Mouse (Mus musculus): ENCODE measurements around the gene Olfm3. TPM values are rescaled to one million over a fixed set of nuclear protein-coding genes. Genes with fewer than 3 reads are reported as not detected.
A peak's percentile ranks its signal among the peaks of the same experiment; 100 is the strongest.

Olfm3 gene
- 25.6 and 32.1 TPM in 2 replicates for polyA plus RNA-seq (2014; fragmentation: Nextera tagmentation; extraction: Ambion mirVana)

DNA sequence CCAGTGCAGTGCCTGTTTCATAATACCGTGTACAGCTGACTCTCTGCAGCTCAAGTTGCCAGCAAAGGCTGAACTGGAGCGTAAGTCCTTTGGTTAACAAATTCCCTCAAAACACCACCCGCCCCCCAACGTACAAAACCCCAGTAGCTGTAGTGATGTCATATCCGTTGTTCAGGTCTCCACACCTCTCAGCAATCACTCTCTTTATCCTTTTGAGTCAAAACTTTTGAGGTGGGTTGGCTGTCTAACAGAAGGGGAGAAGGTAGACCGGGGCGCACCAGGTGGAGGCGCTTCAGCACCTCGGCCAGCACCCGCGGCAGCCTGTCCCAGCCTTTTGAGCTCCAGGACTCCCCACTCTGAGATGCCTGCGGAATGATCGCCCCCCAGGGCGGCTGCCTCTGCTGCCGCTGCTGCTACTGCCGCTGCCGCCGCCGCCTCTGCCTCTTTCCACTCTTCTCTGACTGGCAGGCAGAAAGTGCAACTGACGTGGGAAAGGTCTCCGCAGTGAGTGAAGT is at the start of gene Olfm3:
TSS of gene Olfm3 (plus strand) at position 155 of the 515 bp plus-strand sequence.
- Histone ChIP-seq H3K9ac (peak within 1 kb of the TSS; percentile 66), H3K4me3 (replicated peaks; ENCODE audit: low read length) (peak within 1 kb of the TSS; percentile 48), H3K4me1 (replicated peaks; ENCODE audit: control insufficient read depth, insufficient read depth, low read length) (no peaks in the 10 kb centered on the region), H3K9me3 (ENCODE audit: control insufficient read depth, low read length) (no peaks in the 10 kb centered on the region), H3K4me2 (replicated peaks) (peak within 1 kb of the TSS; percentile 61), H3K27ac (peak within 1 kb of the TSS; percentile 76), H3K27me3 (ENCODE audit: control insufficient read depth, insufficient read depth, low read length) (no peaks in the 10 kb centered on the region), H3K36me3 (replicated peaks; ENCODE audit: control insufficient read depth, insufficient read depth) (no peaks in the 10 kb centered on the region)
- ATAC-seq (ENCODE audit: low FRiP score), result peak; percentile 82
- 3% methylated on average over 21 of the region's 21 CpGs for WGBS
- DNase-seq (ENCODE audit: low spot score), result peak; percentile 69

DNA sequence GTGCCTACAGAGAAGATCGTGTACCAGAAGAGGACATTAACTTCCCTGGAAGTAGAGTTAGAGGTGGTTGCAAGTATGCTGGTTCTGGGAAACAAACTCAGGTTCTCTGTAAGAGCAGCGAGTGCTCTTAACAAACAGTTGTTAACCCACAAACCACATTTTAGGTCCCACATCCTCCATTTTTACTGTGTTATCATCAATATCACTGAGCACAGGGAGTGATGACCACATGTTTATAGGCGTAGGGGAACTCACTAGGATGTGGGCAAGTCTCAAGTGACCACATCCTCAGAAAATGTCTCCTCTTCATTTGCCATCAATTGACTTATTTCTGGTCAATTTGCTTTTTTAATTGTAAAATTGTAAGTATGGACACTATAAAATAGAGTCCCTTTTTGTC is 14.1 kb upstream of the Olfm3 start:
- DNase-seq (ENCODE audit: low spot score), result no peak
- Histone ChIP-seq H3K27ac (no peak overlapping the region), H3K27me3 (ENCODE audit: control insufficient read depth, insufficient read depth, low read length) (no peaks in the 10 kb centered on the region), H3K9ac (no peak overlapping the region), H3K4me2 (replicated peaks) (no peak overlapping the region), H3K4me1 (replicated peaks; ENCODE audit: control insufficient read depth, insufficient read depth, low read length) (no peaks in the 10 kb centered on the region), H3K36me3 (replicated peaks; ENCODE audit: control insufficient read depth, insufficient read depth) (no peaks in the 10 kb centered on the region), H3K9me3 (ENCODE audit: control insufficient read depth, low read length) (no peaks in the 10 kb centered on the region), H3K4me3 (replicated peaks; ENCODE audit: low read length) (no peak overlapping the region)
- WGBS, result 91% methylated on average over 3 of the region's 3 CpGs
- no peak for ATAC-seq (ENCODE audit: low FRiP score)

GRCm38 (mm10) chr3:114904633-114905423 is 950 bp downstream of the Olfm3 start:
- WGBS, result 17% methylated on average over 16 of the region's 16 CpGs
- peak; percentile 54 for DNase-seq (ENCODE audit: low spot score)
- peak overlapping the region; percentile 61 for H3K4me2 ChIP-seq (replicated peaks)
- no peaks in the 10 kb centered on the region for H3K4me1 ChIP-seq (replicated peaks; ENCODE audit: control insufficient read depth, insufficient read depth, low read length)
- peak; percentile 43; the same call in 1 of the 2 replicates for ATAC-seq (ENCODE audit: low FRiP score)
- H3K36me3 ChIP-seq (replicated peaks; ENCODE audit: control insufficient read depth, insufficient read depth), result no peaks in the 10 kb centered on the region
- H3K9me3 ChIP-seq (ENCODE audit: control insufficient read depth, low read length), result no peaks in the 10 kb centered on the region
- peak overlapping the region; percentile 66 for H3K9ac ChIP-seq
- H3K4me3 ChIP-seq (replicated peaks; ENCODE audit: low read length), result peak overlapping the region; percentile 48
- peak overlapping the region; percentile 76 for H3K27ac ChIP-seq
- H3K27me3 ChIP-seq (ENCODE audit: control insufficient read depth, insufficient read depth, low read length), result no peaks in the 10 kb centered on the region

GRCm38 (mm10) chr3:114907537-114907936 is 3.7 kb downstream of the Olfm3 start:
- no peak for ATAC-seq (ENCODE audit: low FRiP score)
- DNase-seq (ENCODE audit: low spot score), result peak; percentile 42

DNA sequence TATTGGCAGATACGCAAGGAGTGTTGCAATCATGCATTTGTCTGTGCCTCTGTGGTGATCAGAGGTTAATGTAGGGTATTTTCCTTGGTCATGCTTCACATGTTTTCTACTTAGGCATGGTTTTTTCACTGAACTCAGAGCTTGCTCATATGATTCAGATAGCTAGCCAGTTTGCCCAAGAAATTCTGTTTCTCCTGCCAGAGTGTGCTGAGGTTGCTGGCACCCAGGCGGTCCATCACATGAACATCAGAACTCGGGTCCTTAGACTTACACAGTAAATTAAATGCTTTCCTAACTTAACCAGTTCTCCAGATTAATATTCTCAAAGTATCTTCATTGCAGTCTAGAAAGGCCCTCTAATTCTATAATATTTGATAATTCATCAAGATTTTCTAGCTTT is 5.0 kb downstream of the Olfm3 start:
- H3K27ac ChIP-seq, result no peak overlapping the region
- H3K4me1 ChIP-seq (replicated peaks; ENCODE audit: control insufficient read depth, insufficient read depth, low read length), result no peaks in the 10 kb centered on the region
- ATAC-seq (ENCODE audit: low FRiP score), result no peak
- no peaks in the 10 kb centered on the region for H3K9me3 ChIP-seq (ENCODE audit: control insufficient read depth, low read length)
- H3K4me2 ChIP-seq (replicated peaks), result no peak overlapping the region
- H3K27me3 ChIP-seq (ENCODE audit: control insufficient read depth, insufficient read depth, low read length), result no peaks in the 10 kb centered on the region
- H3K4me3 ChIP-seq (replicated peaks; ENCODE audit: low read length), result no peak overlapping the region
- DNase-seq (ENCODE audit: low spot score), result no peak
- 90% methylated on average over 3 of the region's 3 CpGs for WGBS
- no peaks in the 10 kb centered on the region for H3K36me3 ChIP-seq (replicated peaks; ENCODE audit: control insufficient read depth, insufficient read depth)
- no peak overlapping the region for H3K9ac ChIP-seq

More at GRCm38 (mm10) chr3:114907537-114907936, 3.7 kb downstream of the Olfm3 start:
- Histone ChIP-seq H3K4me1 (replicated peaks; ENCODE audit: control insufficient read depth, insufficient read depth, low read length) (no peaks in the 10 kb centered on the region), H3K9me3 (ENCODE audit: control insufficient read depth, low read length) (no peaks in the 10 kb centered on the region), H3K27ac (no peak overlapping the region), H3K9ac (no peak overlapping the region), H3K36me3 (replicated peaks; ENCODE audit: control insufficient read depth, insufficient read depth) (no peaks in the 10 kb centered on the region), H3K27me3 (ENCODE audit: control insufficient read depth, insufficient read depth, low read length) (no peaks in the 10 kb centered on the region), H3K4me3 (replicated peaks; ENCODE audit: low read length) (no peak overlapping the region), H3K4me2 (replicated peaks) (no peak overlapping the region)

DNA sequence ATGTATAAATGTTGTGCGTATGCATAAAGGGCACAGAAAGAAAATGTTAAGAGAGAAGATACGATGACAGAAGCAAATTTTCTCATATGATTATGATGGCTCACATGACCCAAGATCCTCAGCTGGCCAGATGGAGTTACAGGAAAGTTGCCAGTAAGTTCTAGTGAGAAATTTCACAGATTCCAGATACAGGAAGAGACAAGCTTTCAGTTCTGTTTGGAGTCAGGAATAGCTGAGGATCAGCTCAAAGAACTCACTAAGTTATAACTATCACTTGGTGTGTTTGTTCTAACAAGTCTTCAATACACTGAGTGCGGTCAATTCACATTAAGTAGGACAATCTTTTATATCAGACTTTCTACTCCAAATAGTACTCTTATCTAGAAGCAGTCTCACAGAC is 16.2 kb downstream of the Olfm3 start:
- Histone ChIP-seq H3K27ac (no peak overlapping the region), H3K4me2 (replicated peaks) (no peak overlapping the region), H3K4me3 (replicated peaks; ENCODE audit: low read length) (no peak overlapping the region), H3K36me3 (replicated peaks; ENCODE audit: control insufficient read depth, insufficient read depth) (no peaks in the 10 kb centered on the region), H3K9ac (no peak overlapping the region), H3K27me3 (ENCODE audit: control insufficient read depth, insufficient read depth, low read length) (no peaks in the 10 kb centered on the region), H3K4me1 (replicated peaks; ENCODE audit: control insufficient read depth, insufficient read depth, low read length) (no peaks in the 10 kb centered on the region), H3K9me3 (ENCODE audit: control insufficient read depth, low read length) (no peaks in the 10 kb centered on the region)
- 93% methylated on average over 3 of the region's 3 CpGs for WGBS
- ATAC-seq (ENCODE audit: low FRiP score) (no peak), DNase-seq (ENCODE audit: low spot score) (no peak)

- no peak for ATAC-seq (ENCODE audit: low FRiP score)
- WGBS, result 80% methylated on average over 4 of the region's 4 CpGs
- no peaks in the 10 kb centered on the region for H3K4me1 ChIP-seq (replicated peaks; ENCODE audit: control insufficient read depth, insufficient read depth, low read length)
These were observed 25.7 kb downstream of the Olfm3 start for GRCm38 (mm10) chr3:114929605-114930004.

DNA sequence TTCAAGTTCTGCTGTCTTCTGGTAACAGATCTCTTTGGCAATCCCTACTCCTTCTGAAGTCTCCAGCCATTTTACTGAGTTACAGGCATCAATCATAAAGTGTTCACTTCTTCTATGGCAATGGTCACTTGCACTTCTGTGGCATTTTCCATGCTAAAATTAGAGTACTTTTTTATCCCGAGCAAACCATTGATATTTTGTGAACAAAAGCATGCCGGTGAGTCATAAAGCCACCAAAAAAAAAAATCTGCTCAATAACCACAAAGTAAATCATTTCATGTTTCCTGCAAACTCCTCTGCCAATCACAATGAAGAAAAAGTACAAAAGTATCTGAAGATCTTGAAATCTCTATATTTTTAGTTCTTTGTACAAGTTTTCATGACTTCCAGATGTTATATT is 26.5 kb downstream of the Olfm3 start:
- H3K4me2 ChIP-seq (replicated peaks), result no peak overlapping the region
- no peak overlapping the region for H3K27ac ChIP-seq
- no peaks in the 10 kb centered on the region for H3K27me3 ChIP-seq (ENCODE audit: control insufficient read depth, insufficient read depth, low read length)
- DNase-seq (ENCODE audit: low spot score) (no peak), ATAC-seq (ENCODE audit: low FRiP score) (no peak)
- 77% methylated on average over 2 of the region's 2 CpGs for WGBS
- no peaks in the 10 kb centered on the region for H3K36me3 ChIP-seq (replicated peaks; ENCODE audit: control insufficient read depth, insufficient read depth)
- no peaks in the 10 kb centered on the region for H3K9me3 ChIP-seq (ENCODE audit: control insufficient read depth, low read length)
- H3K9ac ChIP-seq, result no peak overlapping the region
- H3K4me1 ChIP-seq (replicated peaks; ENCODE audit: control insufficient read depth, insufficient read depth, low read length), result no peaks in the 10 kb centered on the region
- no peak overlapping the region for H3K4me3 ChIP-seq (replicated peaks; ENCODE audit: low read length)

More at GRCm38 (mm10) chr3:114929605-114930004, 25.7 kb downstream of the Olfm3 start:
- DNase-seq (ENCODE audit: low spot score), result no peak
- no peak overlapping the region for H3K4me3 ChIP-seq (replicated peaks; ENCODE audit: low read length)
- no peaks in the 10 kb centered on the region for H3K36me3 ChIP-seq (replicated peaks; ENCODE audit: control insufficient read depth, insufficient read depth)
- H3K9me3 ChIP-seq (ENCODE audit: control insufficient read depth, low read length), result no peaks in the 10 kb centered on the region
- H3K27ac ChIP-seq, result no peak overlapping the region
- no peaks in the 10 kb centered on the region for H3K27me3 ChIP-seq (ENCODE audit: control insufficient read depth, insufficient read depth, low read length)
- no peak overlapping the region for H3K4me2 ChIP-seq (replicated peaks)
- H3K9ac ChIP-seq, result no peak overlapping the region

GRCm38 (mm10) chr3:114930796-114931195 is 26.9 kb downstream of the Olfm3 start:
- H3K4me3 ChIP-seq (replicated peaks; ENCODE audit: low read length), result no peak overlapping the region
- no peaks in the 10 kb centered on the region for H3K4me1 ChIP-seq (replicated peaks; ENCODE audit: control insufficient read depth, insufficient read depth, low read length)
- no peaks in the 10 kb centered on the region for H3K36me3 ChIP-seq (replicated peaks; ENCODE audit: control insufficient read depth, insufficient read depth)
- no peak overlapping the region for H3K4me2 ChIP-seq (replicated peaks)
- H3K9ac ChIP-seq, result no peak overlapping the region
- ATAC-seq (ENCODE audit: low FRiP score) (no peak), DNase-seq (ENCODE audit: low spot score) (no peak)
- no peak overlapping the region for H3K27ac ChIP-seq
- no peaks in the 10 kb centered on the region for H3K9me3 ChIP-seq (ENCODE audit: control insufficient read depth, low read length)
- 82% methylated on average over 2 of the region's 2 CpGs for WGBS
- H3K27me3 ChIP-seq (ENCODE audit: control insufficient read depth, insufficient read depth, low read length), result no peaks in the 10 kb centered on the region
